Mouse (Mus musculus) ES-E14 (cell line): ENCODE measurements around the gene Aen.

Experiments
- CHD2 ChIP-seq: IDR thresholded peaks from 2 replicates; pipeline ENCODE4 v1.6.1; 2014; ENCODE audit warnings: mild to moderate bottlenecking, low read depth, low read length, inconsistent platforms
- MAFK ChIP-seq: IDR thresholded peaks from 2 replicates; pipeline ENCODE4 v1.6.1; 2014; ENCODE audit warnings: mild to moderate bottlenecking, low read depth, low read length, inconsistent platforms; ENCODE audit not compliant: insufficient read depth
- ZC3H11A ChIP-seq: IDR thresholded peaks from 2 replicates; pipeline ENCODE4 v1.6.1; 2012; ENCODE audit warnings: low read depth, mild to moderate bottlenecking, inconsistent platforms, low read length, borderline replicate concordance

- TF ChIP-seq MAFK (no peak), CHD2 (no peak), ZC3H11A (no peak)
These were observed 30.3 kb upstream of the Aen start for GRCm38 (mm10) chr7:78865212-78865949.
